Mouse (Mus musculus): ENCODE measurements around the gene Rabggtb. TPM values are rescaled to one million over a fixed set of nuclear protein-coding genes. Genes with fewer than 3 reads are reported as not detected.

Gene Rabggtb
- total and polyA plus RNA-seq, 3 experiments, result 223 to 316 (median 256) TPM

DNA sequence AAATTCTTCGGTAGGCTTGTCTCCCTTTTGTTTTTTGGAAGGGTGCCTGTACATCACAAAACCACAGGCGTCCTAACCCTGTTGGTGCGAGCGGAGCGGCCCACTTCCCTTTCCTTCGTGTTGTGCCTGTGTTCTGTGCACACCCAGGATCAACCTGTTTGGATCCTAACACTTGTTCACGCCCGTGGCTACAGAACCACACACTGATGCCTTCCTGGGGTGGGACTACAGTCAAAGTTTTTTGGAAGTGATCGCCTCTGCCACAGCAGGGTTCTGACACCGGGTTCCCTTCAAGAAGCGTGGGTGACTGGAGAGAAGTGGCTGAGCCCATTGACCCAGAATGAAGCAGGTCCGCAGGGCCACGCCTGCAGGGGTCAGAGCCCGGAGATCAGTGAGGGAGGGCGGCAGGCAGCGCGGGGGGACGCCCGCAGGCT is 31.1 kb upstream of the Rabggtb start:
- dilution Hi-C loops (cut with MboI; ENCODE audit: extremely low pct_ligation_motif_present, extremely low pct_unique_long_range_greater_than_20kb, low sequenced_read_pairs) (no loop called here), in situ Hi-C loops (cut with MboI; ENCODE audit: low pct_ligation_motif_present, low pct_unique_long_range_greater_than_20kb, low sequenced_read_pairs) (no loop called here)
- H3K4me1 ChIP-seq (ENCODE audit: control insufficient read depth in 1 of 2, insufficient read depth in 2 of 2), result peaks cover 2 to 41% of the 10 kb centered on the region in 2 experiments; a peak in 2 of 4 replicates
- peak; percentile 74 for DNase-seq (ENCODE audit: extremely low read depth)
- no peaks in the 10 kb centered on the region for H3K9me3 ChIP-seq (replicated peaks; ENCODE audit: low read length)
- peak overlapping the region; percentile 3; the same call in 1 of the 2 replicates for H3K27ac ChIP-seq (ENCODE audit: insufficient read depth, low read depth)
- TF ChIP-seq CTCF (conservative IDR thresholded peaks at IDR 0.05 in 1 of 2, IDR thresholded peaks at IDR 0.05 in 1 of 2; ENCODE audit: low read depth in 2 of 2, low read length in 2 of 2) (no peak), MAFK (IDR thresholded peaks at IDR 0.05; ENCODE audit: insufficient replicate concordance, low read length) (no peak), CHD1 (IDR thresholded peaks at IDR 0.05; ENCODE audit: low read depth, low read length) (no peak; the same call in none of the 2 replicates), HCFC1 (IDR thresholded peaks at IDR 0.05; ENCODE audit: low read depth, low read length) (no peak), ZMIZ1 (IDR thresholded peaks at IDR 0.05; ENCODE audit: low read depth, low read length) (no peak), USF2 (conservative IDR thresholded peaks at IDR 0.05; ENCODE audit: low read depth, low read length) (no peak), BHLHE40 (IDR thresholded peaks at IDR 0.05; ENCODE audit: low read depth, low read length) (0 out of 2 replicates have a peak, but pooled peaks have one; percentile 9), ZNF384 (IDR thresholded peaks at IDR 0.05; ENCODE audit: low read depth, low read length) (no peak), EP300 (IDR thresholded peaks at IDR 0.05; ENCODE audit: low read length) (peak; percentile 56), RCOR1 (conservative IDR thresholded peaks at IDR 0.05; ENCODE audit: low read depth, low read length) (no peak), IRF4 (IDR thresholded peaks at IDR 0.05; ENCODE audit: low read depth, low read length) (peak; percentile 56; the same call in 1 of the 2 replicates), JUND (conservative IDR thresholded peaks at IDR 0.05; ENCODE audit: low read depth, low read length) (no peak), MAZ (IDR thresholded peaks at IDR 0.05; ENCODE audit: low read depth, low read length) (no peak), PAX5 (IDR thresholded peaks at IDR 0.05; ENCODE audit: low read length) (no peak), TCF12 (IDR thresholded peaks at IDR 0.05; ENCODE audit: low read depth, low read length) (no peak), E2F4 (IDR thresholded peaks at IDR 0.05; ENCODE audit: insufficient replicate concordance, low read depth, low read length) (no peak), ETS1 (conservative IDR thresholded peaks at IDR 0.05; ENCODE audit: low read depth, low read length) (peak; percentile 16; the same call in 1 of the 2 replicates), KAT2A (IDR thresholded peaks at IDR 0.05; ENCODE audit: insufficient replicate concordance, low read length) (0 out of 2 replicates have a peak, but pooled peaks have one; percentile 56), JUN (IDR thresholded peaks at IDR 0.05; ENCODE audit: insufficient read depth, low read depth, low read length) (no peak), MEF2A (IDR thresholded peaks at IDR 0.05; ENCODE audit: borderline replicate concordance, low read depth, low read length) (0 out of 2 replicates have a peak, but pooled peaks have one; percentile 31), UBTF (IDR thresholded peaks at IDR 0.05; ENCODE audit: low read depth, low read length) (peak; percentile 89), TBP (conservative IDR thresholded peaks at IDR 0.05; ENCODE audit: low read depth, low read length) (no peak; the same call in 1 of the 2 replicates), MAX (IDR thresholded peaks at IDR 0.05; ENCODE audit: low read length) (peak; percentile 77), ELF1 (IDR thresholded peaks at IDR 0.05; ENCODE audit: low read depth, low read length) (0 out of 2 replicates have a peak, but pooled peaks have one; percentile 34), CHD2 (IDR thresholded peaks at IDR 0.05; ENCODE audit: low read length) (0 out of 2 replicates have a peak, but pooled peaks have one; percentile 9), MXI1 (IDR thresholded peaks at IDR 0.05; ENCODE audit: low read depth, low read length) (peak; percentile 93), RAD21 (IDR thresholded peaks at IDR 0.05; ENCODE audit: low read depth, low read length) (no peak), POLR2A (IDR thresholded peaks at IDR 0.05; ENCODE audit: low read depth, low read length) (no peak), GABPA (IDR thresholded peaks at IDR 0.05; ENCODE audit: insufficient replicate concordance, low read depth, low read length) (no peak), MYC (IDR thresholded peaks at IDR 0.05; ENCODE audit: low read depth, low read length) (0 out of 2 replicates have a peak, but pooled peaks have one; percentile 45), SIN3A (IDR thresholded peaks at IDR 0.05; ENCODE audit: low read length) (peak; percentile 88), NELFE (IDR thresholded peaks at IDR 0.05; ENCODE audit: low read depth, low read length) (no peak), POLR2AphosphoS2 (IDR thresholded peaks at IDR 0.05; ENCODE audit: low read depth, low read length) (0 out of 2 replicates have a peak, but pooled peaks have one; percentile 2), ZC3H11A (IDR thresholded peaks at IDR 0.05; ENCODE audit: low read depth, low read length) (no peak), SMC3 (IDR thresholded peaks at IDR 0.05; ENCODE audit: low read depth, low read length) (no peak)
- peaks cover 1% of the 10 kb centered on the region for H3K27me3 ChIP-seq (replicated peaks)
- H3K4me2 ChIP-seq (ENCODE audit: insufficient read depth, low read depth, poor library complexity, severe bottlenecking), result peak overlapping the region; percentile 66
- peaks cover 13% of the 10 kb centered on the region for H3K79me2 ChIP-seq (replicated peaks; ENCODE audit: control insufficient read depth, extremely low read depth, insufficient read depth, poor library complexity, severe bottlenecking)
- H3K9ac ChIP-seq (ENCODE audit: insufficient read depth, low read depth), result peak overlapping the region; percentile 47
- H3K36me3 ChIP-seq (replicated peaks in 1 of 2; ENCODE audit: control insufficient read depth in 1 of 2, insufficient read depth in 1 of 2, low read length in 1 of 2), result peaks cover 12 to 31% of the 10 kb centered on the region in 2 experiments
- H3K4me3 ChIP-seq (replicated peaks in 1 of 3; ENCODE audit: low read depth in 2 of 3, low read length in 2 of 3, poor library complexity in 1 of 3), result peak overlapping the region; percentile 69 to 92 (median 75)

All from CH12.LX (cell line).